Mouse (Mus musculus) embryo, embryonic 11 days (tissue): ENCODE data around the gene Hist1h4j.
A peak's percentile ranks its signal among the peaks of the same experiment; 100 is the strongest.

Experiments
- DNase-seq: peaks from one replicate; pipeline ENCODE4 v3.0.0-alpha.2; 2015

Gene Hist1h4j

DNA sequence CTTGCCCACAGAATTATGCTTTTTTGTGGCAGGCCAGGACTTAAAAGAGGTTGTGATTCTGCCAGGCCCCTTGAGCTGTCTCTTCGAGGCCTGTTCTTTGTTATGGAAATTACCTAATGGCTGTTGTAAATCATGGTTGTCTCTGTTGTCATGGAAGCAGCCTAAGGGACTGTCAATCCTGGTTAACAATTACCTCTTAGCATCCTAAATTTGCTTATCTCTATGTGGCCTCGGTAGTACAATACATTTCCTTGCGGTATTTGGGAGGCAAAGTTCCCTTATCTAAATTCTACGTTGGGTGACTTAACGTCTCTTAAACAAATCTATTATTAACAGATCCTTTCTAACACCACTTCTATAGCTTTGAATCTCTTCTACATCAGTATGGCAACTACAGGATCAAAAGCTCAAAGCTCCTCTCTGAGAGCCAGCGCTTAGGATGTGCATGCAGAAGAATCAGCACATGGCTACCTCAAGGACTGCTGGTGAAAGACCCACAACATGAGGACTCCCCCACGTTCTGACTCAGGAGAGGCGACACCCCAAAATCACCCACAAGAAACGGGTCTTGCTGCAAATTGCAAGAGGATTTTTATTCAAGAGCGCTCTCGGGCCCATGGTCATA is 6.8 kb upstream of the Hist1h4j start:
- DNase-seq: peak; percentile 68

DNA sequence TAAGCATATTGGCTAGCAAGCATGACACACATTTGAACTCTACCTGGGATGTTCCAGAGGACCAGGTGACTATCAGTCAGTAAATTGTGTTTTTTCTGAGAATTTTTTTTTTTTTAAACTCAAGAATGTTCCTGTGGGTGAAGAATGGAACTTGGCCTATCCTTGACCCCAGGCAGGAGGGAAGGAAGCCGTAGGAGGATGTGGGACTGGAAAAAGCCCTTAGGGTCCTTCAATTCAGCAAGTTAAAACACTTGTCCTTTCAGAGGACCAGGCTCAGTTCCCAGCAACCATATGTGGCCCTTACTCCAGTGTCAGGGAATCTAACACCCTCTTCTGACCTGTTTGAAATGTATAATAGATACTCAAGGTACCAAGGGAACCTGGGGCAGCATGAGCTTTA is 5.3 kb upstream of the Hist1h4j start:
- no peak for DNase-seq

DNA sequence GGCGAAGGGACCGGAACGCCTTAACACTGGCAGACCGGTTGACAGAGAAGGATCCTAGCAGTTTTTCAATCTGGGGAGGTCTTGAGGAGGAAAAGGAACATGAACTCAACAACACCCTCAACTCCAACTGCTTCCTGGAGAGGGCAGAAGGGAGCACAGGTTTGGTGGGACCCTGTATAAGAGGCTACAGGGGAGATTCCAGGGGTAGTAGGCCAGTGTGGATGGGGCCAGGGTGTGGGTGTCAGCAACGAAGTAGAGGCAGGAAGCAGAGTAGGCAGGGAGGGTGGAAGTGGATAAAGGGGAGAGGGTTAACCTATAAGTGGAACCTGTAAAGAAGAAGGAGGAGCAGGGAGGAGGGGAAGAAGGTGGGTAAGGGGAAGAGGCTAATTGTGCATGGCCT is 1.4 kb upstream of the Hist1h4j start:
- no peak for DNase-seq

DNA sequence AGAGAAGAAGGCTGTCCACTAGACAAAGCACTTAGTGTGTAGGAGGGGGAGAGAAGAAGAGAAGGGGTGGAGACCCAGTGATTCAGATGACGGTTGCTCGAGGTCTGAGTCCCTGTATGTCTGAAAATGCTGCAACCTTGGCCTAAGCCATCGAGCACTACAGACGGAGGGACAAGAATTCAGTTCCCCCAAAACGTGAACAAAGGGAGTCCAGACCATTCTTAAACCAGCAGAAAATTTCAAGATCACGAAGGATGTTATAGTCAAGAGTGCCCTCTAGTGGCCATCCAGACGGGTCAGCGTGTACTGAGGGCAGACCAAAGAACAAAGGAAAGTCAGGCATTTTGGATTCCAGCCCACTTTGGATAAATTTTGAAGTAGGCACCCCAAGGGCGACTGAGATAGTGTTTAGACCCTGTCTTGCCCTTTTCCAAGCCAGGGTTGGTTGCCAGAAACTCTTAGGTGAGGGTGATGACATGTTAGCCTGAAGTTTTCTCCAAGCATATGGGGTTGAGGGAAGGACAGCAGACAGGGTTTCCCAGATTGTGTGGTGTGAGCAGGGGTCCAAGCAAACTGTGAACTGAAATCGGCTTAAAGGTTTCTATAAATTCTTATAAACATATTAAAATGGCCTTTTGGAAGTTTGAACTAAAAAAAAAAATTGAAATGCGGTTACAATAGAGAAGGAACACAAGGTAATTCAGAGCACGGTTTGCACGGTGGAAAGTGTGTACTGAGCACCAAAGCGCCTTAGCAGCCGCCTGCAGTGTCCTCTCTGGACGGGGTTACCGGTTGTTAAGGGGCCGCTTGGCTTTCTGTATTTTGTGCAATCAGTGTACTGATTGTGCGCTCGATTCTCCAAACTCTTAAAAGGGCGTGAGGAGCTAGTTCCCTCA is 606 bp upstream of the Hist1h4j start:
- peak; percentile 94 for DNase-seq

DNA sequence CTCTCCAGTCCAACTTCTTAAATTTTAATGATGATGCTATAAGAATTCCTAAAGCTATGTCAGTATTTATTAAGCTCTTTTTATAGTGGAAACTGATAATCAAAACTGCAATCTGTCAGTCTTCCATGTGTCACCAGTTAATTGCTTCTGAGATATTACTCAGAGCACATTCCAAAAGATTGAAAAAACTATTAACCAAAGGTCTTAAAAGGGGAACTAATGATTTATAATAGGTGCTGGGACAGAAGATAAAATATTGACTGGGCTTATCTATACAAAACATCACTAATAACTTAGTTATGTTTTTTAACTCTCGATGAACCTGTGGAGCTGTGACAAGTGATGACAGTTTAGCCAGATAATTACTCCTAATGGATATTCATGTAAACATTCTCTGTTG is 10.1 kb downstream of the Hist1h4j start:
- no peak for DNase-seq

DNA sequence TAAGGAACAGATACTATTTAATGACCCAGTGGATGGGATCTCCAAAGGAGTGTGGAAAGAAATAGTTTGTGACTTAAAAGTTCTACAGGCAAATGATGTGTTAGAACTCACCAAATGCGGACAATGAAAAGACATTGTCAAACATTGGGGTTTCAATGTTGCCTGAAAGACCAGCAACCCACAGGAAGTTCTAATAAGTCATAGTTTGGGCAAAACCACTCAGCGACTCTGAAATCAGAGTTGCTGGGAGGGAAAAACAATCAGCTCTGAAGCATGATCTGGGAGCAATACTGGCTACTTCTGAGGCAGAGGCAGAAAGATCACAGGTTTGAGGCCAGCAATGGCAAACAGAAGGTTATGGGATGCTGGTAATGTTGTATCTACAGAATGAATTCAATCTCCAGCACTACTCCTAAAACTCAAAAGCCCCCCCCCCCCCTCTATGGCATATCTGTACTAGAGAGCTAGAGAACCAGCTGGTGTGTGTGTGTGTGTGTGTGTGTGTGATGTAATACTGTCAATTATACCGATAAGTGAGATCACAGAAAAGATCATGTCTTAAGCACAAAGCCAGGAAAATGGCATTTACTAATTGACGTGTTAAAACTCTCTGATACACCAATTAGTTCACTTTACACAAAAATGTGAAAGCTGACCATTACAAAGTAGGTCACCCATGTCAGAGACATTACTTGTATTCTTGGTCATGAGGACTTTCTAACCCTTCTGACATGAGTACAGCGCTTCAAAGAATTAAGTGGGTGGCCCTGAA is 14.7 kb downstream of the Hist1h4j start:
- DNase-seq: peak; percentile 57

DNA sequence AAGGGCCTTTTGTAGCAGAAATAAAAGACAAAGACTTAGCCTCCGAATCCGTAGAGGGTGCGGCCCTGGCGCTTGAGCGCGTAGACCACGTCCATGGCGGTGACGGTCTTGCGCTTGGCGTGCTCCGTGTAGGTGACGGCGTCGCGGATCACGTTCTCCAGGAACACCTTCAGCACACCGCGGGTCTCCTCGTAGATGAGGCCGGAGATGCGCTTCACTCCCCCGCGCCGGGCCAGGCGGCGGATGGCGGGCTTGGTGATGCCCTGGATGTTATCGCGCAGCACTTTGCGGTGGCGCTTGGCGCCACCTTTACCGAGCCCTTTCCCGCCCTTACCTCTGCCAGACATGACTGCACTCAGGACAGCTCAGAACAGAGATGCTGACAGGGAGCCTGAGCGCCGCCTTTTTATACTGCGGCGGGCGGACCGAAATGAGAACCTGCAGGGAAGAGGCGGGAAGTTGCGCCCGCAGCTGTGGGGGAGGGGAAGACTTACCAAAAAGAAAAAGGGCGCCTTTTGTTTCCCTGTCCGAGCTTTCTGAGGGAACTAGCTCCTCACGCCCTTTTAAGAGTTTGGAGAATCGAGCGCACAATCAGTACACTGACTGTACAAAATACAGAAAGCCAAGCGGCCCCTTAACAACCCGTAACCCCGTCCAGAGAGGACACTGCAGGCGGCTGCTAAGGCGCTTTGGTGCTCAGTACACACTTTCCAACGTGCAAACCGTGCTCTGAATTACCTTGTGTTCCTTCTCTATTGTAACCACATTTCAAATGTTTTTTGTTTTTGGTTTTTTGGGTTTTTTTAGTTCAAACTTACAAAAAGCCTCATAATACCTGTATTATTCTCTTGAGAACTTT is 15.5 kb downstream of the Hist1h4j start, which contains the start of gene Hist1h4k:
Hist1h4k (minus strand) TSS at position 347 of the 859 bp plus-strand sequence.
- peak; percentile 96 for DNase-seq

DNA sequence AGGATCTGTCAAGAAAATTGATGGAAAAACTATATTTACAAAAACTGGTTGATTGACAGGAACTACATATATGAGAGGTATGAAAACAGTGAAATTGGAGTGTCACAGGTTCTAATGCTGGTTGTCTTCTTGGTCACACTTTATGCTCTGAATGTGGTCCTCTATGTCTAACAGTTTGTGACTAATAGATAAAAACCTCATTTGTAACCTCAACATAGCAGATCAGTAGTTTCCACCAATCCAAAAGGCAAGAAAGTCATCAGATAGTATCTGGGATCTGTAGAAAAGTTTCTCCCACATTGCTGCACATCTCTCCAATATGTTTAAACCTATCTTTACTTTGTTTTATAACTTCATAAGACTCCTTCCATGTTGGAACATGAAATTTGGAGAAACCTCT is 16.6 kb downstream of the Hist1h4j start:
- no peak for DNase-seq

DNA sequence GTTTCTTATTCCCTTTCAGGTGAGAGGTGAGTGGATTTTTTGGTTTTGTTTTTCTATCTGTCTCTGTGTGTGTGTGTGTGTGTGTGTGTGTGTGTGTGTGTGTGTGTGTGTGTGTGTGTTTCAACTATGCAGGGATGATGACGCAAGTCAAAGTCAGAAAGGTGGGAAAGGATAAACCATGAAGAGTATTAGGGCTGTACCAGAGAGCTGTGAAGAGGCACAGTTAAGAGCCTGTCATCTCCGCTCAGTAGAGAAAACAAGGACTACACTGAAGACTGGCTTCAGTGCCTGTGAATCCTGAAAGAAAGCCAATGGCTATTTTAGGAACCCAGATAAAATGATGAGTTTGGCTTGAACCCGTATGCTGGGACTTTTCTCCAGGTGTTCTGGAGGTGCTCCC is 17.0 kb downstream of the Hist1h4j start:
- DNase-seq: no peak

DNA sequence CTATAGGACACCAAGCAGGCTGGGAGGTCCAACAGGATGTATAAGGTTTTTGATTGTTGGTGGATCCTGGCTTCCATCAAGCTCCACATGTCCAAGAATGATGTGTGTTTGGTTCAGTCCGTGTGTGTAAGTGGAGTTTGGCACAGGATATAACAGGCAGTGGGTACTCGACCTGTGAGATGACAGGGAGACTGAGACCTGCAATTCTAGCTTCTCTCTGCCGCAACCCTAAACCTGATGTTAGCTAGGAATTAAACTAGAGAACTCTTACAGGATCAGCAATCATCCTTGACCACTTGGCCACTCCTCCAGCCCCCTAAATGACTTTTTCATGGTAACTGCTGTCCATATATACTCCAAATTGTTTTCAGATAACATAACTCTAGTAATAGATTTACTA is 17.5 kb downstream of the Hist1h4j start:
- no peak for DNase-seq

DNA sequence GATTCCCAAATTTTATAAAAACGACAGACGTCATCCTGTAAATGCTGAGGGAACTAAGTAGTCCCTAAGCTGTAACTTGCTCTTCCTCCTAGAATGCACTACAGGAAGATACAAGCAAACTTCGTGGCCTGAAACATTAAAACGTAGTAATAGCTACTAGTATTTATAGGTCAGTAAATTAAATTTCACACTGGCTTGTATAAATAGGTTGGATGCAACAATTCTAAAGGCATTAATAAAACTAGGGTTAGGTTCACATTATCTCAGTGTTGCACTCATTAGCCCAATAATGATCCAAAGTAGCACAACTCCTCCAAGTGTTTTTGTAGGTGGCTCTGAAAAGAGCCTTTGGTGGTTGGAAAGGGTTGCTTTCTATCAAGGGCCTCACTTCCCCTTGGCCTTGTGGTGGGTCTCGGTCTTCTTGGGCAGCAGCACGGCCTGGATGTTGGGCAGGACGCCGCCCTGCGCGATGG is 18.2 kb downstream of the Hist1h4j start:
- no peak for DNase-seq

DNA sequence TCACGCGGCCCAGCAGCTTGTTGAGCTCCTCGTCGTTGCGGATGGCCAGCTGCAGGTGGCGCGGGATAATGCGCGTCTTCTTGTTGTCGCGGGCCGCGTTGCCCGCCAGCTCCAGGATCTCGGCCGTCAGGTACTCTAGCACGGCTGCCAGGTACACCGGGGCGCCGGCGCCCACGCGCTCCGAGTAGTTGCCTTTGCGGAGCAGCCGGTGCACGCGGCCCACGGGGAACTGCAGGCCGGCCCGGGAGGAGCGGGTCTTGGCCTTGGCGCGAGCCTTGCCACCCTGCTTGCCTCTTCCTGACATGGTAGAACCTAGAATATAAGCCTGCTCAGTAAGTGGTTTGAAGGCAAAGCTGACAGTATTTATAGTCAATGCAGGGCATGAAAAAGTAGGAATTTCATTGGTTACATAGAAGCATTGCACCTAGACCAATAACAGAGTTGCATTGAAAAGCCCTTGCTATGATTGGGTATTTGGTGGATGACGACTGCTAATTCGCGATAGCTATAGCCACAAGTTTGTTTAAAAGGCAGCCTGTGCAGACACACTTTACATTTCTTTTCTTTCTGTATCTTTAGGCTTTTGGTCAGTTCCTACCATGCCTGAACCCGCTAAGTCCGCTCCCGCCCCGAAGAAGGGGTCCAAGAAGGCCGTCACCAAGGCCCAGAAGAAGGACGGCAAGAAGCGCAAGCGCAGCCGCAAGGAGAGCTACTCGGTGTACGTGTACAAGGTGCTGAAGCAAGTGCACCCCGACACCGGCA is 18.8 kb downstream of the Hist1h4j start, which contains the start of the genes Hist1h2ak and Hist1h2bn:
Hist1h2ak (minus strand) TSS at position 304 of the 762 bp plus-strand sequence.
Hist1h2bn (plus strand) TSS at position 600 of the 762 bp plus-strand sequence.
- peak; percentile 91 for DNase-seq

DNA sequence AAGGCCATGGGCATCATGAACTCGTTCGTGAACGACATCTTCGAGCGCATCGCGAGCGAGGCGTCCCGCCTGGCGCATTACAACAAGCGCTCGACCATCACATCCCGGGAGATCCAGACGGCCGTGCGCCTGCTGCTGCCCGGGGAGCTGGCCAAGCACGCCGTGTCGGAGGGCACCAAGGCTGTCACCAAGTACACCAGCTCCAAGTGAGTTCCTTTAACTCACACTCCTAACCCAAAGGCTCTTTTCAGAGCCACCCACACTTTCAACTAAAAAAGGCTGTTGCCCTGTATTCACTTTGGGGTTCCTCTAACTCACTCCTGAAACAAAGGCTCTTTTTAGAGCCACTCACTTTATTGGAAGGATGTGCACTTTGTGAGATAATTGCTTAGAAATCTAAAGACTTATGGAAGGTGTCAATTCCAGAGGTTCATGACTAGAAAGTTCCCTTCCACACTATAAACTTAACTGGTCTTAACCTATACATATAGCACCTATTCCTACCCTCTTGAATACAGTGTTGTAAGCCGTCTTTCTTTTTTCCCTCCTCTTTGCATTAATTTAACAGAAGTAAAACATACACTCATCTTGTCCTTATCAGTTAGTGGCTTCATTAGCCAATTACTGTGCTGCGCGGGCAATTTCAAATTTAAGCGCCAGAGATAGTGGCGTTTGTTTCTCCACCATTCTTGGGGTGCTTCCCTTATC is 19.6 kb downstream of the Hist1h4j start:
- DNase-seq: peak; percentile 64

DNA sequence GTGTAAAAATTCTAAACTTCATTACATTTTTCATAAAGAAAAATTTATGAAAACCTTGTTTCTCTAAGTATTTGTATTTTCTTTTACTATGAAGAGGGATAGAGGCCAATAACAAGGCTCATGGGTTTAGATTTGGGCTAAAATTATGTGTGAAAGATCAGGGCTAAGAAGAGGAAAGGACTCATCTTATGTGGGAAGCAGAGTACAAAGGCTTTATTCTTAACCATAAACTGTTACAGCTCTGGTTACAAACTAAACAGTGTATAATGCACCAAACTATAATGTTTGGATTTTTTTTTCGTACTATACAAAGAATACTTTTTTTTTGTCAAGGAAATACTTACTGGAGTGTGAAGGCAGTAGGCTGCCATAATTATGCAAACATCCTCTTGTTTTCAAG is 20.8 kb downstream of the Hist1h4j start:
- DNase-seq: no peak

DNA sequence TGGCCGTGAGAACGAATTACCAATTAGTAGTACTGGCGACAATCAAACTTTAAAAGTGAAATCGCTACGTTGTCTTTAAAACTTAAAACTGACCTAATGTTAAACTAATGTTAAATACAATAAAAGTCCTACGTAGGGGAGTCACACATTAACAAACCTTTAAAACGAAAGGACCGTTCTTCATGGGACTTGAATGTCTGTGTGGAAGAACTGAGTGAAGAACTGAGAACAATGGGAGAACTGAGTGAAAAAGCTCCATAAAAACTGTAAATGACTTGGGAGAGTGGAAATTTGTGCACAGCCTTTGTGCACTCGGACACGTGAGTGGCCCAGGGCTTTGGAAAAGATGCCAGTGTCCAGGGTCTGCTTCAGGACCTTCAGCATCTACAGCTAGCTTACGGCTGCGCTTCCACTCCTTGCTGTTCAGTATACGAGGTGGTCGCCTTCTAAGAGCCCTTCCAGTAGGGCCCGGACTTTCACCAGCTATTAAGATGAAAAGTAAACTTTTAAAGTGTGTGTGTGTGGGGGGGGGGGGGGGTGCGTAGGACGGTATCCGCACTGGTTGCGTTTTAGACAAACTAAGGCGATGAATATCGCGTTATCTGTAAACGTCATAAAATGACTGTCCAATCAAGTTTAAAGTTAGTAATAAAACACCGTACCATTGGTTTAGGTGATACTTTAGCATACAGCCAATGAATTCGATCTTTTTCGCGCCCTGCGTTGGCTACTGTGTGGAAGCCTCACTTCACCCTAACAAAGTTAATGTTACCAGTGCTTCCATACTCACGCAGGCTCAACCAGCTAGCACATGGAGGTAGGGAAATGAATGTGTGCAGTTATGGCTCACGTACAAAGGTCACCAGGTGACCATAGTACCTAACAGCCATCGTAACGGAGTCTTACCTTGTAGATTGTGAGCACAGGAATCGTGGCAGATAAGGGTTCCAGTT is 44.2 kb downstream of the Hist1h4j start:
- DNase-seq: peak; percentile 91

DNA sequence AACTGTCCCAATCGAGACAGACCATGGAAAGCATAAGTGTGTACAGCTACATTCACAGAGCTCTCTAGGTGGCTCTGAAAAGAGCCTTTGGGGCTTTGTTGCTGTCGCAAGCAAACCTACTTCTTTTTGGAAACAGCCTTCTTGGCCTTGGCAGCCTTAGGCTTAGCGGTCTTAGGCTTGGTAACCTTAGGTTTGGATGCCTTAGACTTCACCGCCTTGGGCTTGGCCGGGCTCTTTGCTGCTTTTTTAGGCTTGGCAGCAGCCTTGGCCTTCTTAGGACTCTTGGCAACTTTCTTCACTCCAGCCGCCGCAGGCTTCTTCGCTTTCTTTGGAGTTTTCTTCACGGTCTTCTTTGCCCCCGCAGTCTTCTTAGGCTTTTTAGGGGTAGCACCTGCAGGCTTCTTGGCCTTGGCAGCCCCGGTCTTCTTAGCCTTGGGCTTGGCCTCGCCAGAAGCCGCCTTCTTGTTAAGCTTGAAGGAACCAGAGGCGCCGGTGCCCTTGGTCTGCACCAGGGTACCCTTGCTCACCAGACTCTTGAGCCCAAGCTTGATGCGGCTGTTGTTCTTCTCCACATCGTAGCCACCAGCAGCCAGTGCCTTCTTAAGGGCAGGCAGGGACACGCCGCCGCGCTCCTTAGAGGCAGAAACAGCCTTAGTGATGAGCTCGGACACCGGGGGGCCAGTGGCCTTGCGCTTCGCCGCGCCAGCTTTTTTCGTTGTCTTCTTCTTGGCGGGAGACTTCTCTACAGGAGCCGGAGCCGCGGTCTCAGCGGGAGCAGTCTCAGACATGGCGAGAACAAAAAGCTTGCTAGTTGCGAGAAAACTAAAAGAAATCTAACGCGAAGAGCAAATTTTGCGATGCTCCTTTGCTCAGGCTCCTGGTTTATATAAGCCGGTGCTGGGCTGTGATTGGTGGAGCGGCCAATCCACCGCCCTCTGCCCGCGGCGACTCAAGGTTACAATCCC is 45.2 kb downstream of the Hist1h4j start, which contains the start of gene Hist1h1b:
Hist1h1b (minus strand) TSS at position 859 of the 965 bp plus-strand sequence.
- DNase-seq: peak; percentile 93

DNA sequence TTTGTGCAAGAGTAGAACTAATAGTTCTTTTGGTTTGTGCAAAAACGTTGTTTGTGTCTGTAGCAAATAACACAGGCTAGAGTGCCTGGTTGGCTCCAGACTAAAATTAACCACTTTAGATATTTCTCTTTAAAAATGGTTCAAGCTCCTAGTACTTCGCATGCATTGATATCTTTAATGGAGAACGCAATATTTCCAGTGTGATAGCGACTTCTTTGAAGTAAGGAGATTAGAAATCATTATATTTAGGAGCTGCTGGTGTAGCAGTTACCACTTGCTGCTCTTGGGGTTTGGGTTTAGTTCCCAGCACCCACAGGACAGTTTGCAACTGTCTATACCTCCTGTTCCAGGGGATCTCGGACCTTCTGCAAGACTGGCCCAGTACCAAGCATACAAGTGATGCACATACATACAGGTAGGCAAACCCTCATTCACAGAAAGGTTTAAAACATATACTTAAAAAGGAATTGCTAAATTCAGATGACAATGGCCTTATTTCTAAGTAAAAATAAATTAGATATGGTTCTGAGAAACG is 46.2 kb downstream of the Hist1h4j start:
- peak; percentile 20 for DNase-seq

DNA sequence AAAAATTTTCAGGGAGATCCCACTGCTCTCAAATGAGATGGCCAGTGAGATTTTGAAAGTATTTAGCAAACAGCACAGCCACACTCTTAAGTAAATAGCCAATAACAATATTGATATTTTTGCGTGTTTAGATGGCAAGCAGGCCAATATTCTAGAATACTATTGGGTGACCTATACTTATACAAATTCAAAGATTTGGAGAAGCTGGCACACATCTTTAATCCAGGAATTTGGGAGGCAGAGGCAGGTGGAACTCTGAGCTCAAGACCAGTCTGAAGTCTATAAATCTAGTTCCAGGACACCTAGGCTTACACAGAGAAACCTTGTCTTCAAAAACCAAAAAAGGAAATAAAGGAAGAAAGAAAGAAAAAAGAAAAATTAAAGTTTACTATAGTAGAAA is 46.8 kb downstream of the Hist1h4j start:
- no peak for DNase-seq
